Mouse (Mus musculus) cerebellum, adult 2 months (tissue): ENCODE data around the gene Zfhx3. TPM values are rescaled to one million over a fixed set of nuclear protein-coding genes. Genes with fewer than 3 reads are reported as not detected.

Experiments used
- DNase-seq, 2 experiments: peaks; one replicate each; pipeline ENCODE4 v3.0.0; 2021
- H3K27ac ChIP-seq: fragments of 200-500 bp; 2 replicates; pipeline ENCODE4 v1.5.1; 2012; ENCODE audit warnings: low read length, control low read depth, inconsistent platforms; ENCODE audit not compliant: insufficient read depth
- H3K27me3 ChIP-seq: fragments of 200-500 bp; 2 replicates; pipeline ENCODE4 v1.6.1; 2012; ENCODE audit warnings: inconsistent platforms, mild to moderate bottlenecking, low read length, moderate library complexity; ENCODE audit not compliant: control insufficient read depth, insufficient read depth
- H3K4me1 ChIP-seq: fragments of 200-500 bp; 2 replicates; pipeline ENCODE4 v1.6.1; 2011; ENCODE audit warnings: low read length; ENCODE audit not compliant: control insufficient read depth, insufficient read depth
- H3K4me3 ChIP-seq: fragments of 200-500 bp; replicated peaks from 2 replicates; pipeline ENCODE3; 2011; ENCODE audit warnings: mild to moderate bottlenecking, low read depth, low read length, control low read depth; ENCODE audit not compliant: insufficient read depth
- CTCF ChIP-seq: fragments of 200-500 bp; IDR thresholded peaks from 2 replicates; pipeline ENCODE4 v1.5.1; 2011; ENCODE audit warnings: low read depth, mild to moderate bottlenecking, control low read depth, low read length, moderate library complexity, borderline replicate concordance; ENCODE audit not compliant: insufficient read depth
- POLR2A ChIP-seq: fragments of 200-500 bp; IDR thresholded peaks from 2 replicates; pipeline ENCODE4 v1.6.1; 2011; ENCODE audit warnings: low read length, control low read depth, borderline replicate concordance; ENCODE audit not compliant: insufficient read depth
- WGBS: fragments of 180-500 bp; shearing (Covaris S2); methylation state at CpG from one replicate; pipeline ENCODE4 v1.1.7; 2018; 5-methylcytosine and 5-hydroxymethylcytosine counted together
- polyA plus RNA-seq: library from polyadenylated mRNA; depleted of rRNA; stranded (reverse); fragments of >200 nt; gene quantifications from 2 replicates; pipeline ENCODE4 v1.2.3, GENCODE M21; 2012

Gene Zfhx3
- polyA plus RNA-seq, 1 experiment: 3.3 TPM

GRCm38 (mm10) chr8:108730907-108731440 lies 788.5 kb downstream of the Zfhx3 start:
- H3K4me1 ChIP-seq: no peaks in the 10 kb centered on the region
- WGBS: 73% methylated on average over 9 of the region's 9 CpGs

GRCm38 (mm10) chr8:108732500-108732899 lies 790.1 kb downstream of the Zfhx3 start:
- Histone ChIP-seq H3K27me3 (no peaks in the 10 kb centered on the region; the same call in 1 of the 2 replicates), H3K4me1 (no peaks in the 10 kb centered on the region), H3K4me3 (no peak overlapping the region), H3K27ac (no peak overlapping the region)
- TF ChIP-seq CTCF (no peak), POLR2A (no peak)
- WGBS: 32% methylated on average over 11 of the region's 11 CpGs
- DNase-seq: no peak

More at GRCm38 (mm10) chr8:108730907-108731440, 788.5 kb downstream of the Zfhx3 start:
- TF ChIP-seq CTCF (no peak), POLR2A (no peak)
- DNase-seq: no peak
- Histone ChIP-seq H3K4me3 (no peak overlapping the region), H3K27ac (no peak overlapping the region), H3K27me3 (no peaks in the 10 kb centered on the region; the same call in 1 of the 2 replicates)

GRCm38 (mm10) chr8:108733385-108733784 lies 790.9 kb downstream of the Zfhx3 start:
- Histone ChIP-seq H3K4me1 (no peaks in the 10 kb centered on the region), H3K27me3 (no peaks in the 10 kb centered on the region), H3K4me3 (no peak overlapping the region), H3K27ac (no peak overlapping the region)
- 77% methylated on average over 5 of the region's 5 CpGs for WGBS
- no peak for DNase-seq
- TF ChIP-seq CTCF (no peak), POLR2A (no peak)

GRCm38 (mm10) chr8:108736442-108736841 lies 794.0 kb downstream of the Zfhx3 start:
- no peak for DNase-seq
- Histone ChIP-seq H3K27me3 (no peaks in the 10 kb centered on the region), H3K27ac (no peak overlapping the region), H3K4me1 (no peaks in the 10 kb centered on the region), H3K4me3 (no peak overlapping the region)
- 60% methylated on average over 9 of the region's 9 CpGs for WGBS
- TF ChIP-seq POLR2A: no peak
- no peak for TF ChIP-seq CTCF

- no peak for DNase-seq
- WGBS: 90% methylated on average over 10 of the region's 10 CpGs
- TF ChIP-seq POLR2A: no peak
- Histone ChIP-seq H3K27ac (no peak overlapping the region), H3K4me1 (no peaks in the 10 kb centered on the region), H3K27me3 (no peaks in the 10 kb centered on the region), H3K4me3 (no peak overlapping the region)
Observed at GRCm38 (mm10) chr8:108738179-108738578, 795.7 kb downstream of the Zfhx3 start.

- no peaks in the 10 kb centered on the region for H3K27me3 ChIP-seq
- TF ChIP-seq CTCF (no peak), POLR2A (no peak)
- no peak overlapping the region for H3K4me3 ChIP-seq
- H3K4me1 ChIP-seq: no peaks in the 10 kb centered on the region
- no peak overlapping the region for H3K27ac ChIP-seq
- 89% methylated on average over 6 of the region's 6 CpGs for WGBS
- no peak for DNase-seq
Observed at GRCm38 (mm10) chr8:108739517-108739916, 797.1 kb downstream of the Zfhx3 start.

GRCm38 (mm10) chr8:108740443-108740842 lies 798.0 kb downstream of the Zfhx3 start:
- H3K27ac ChIP-seq: no peak overlapping the region
- no peak for DNase-seq
- WGBS: 44% methylated on average over 13 of the region's 13 CpGs
- H3K4me3 ChIP-seq: no peak overlapping the region
- H3K4me1 ChIP-seq: no peaks in the 10 kb centered on the region
- no peak for TF ChIP-seq CTCF
- TF ChIP-seq POLR2A: no peak
- H3K27me3 ChIP-seq: no peaks in the 10 kb centered on the region

GRCm38 (mm10) chr8:108741651-108742050 lies 799.2 kb downstream of the Zfhx3 start:
- Histone ChIP-seq H3K4me3 (no peak overlapping the region), H3K27me3 (no peaks in the 10 kb centered on the region), H3K27ac (no peak overlapping the region), H3K4me1 (no peaks in the 10 kb centered on the region)
- WGBS: 92% methylated on average over 4 of the region's 4 CpGs
- no peak for TF ChIP-seq POLR2A
- DNase-seq: no peak
